In genomic region chr8:121084210-121084951, GRCm38 (mm10) we compare ENCODE assay signal across 8 mouse cellular contexts. TPM values are rescaled to one million over a fixed set of nuclear protein-coding genes. Genes with fewer than 3 reads are reported as not detected.
DNase-seq lines count a peak whose midpoint lies in the region; ATAC-seq and TF ChIP-seq lines count a peak whose summit lies in the region.

Foxf1 (plus strand) TSS chr8:121084386.

- H3K4me3 ChIP-seq in E14TG2a.4 (replicated peaks; ENCODE audit: low read length) = peak within 1 kb of the TSS; percentile 78
- peak within 1 kb of the TSS; percentile 30; the same call in 1 of the 2 replicates for H3K4me3 ChIP-seq in G1E (ENCODE audit: low read depth, low read length)
- H3K4me3 ChIP-seq in forebrain, postnatal 0 days (ENCODE audit: low read depth, low read length) = peak within 1 kb of the TSS; percentile 36
- peak within 1 kb of the TSS; percentile 57 for H3K4me3 ChIP-seq in limb, embryonic 12.5 days (replicated peaks)
- H3K4me3 ChIP-seq in midbrain, embryonic 14.5 days (replicated peaks; ENCODE audit: low read depth, low read length) = peak within 1 kb of the TSS; percentile 30

- no peak for DNase-seq in G1E (ENCODE audit: low spot score)
- no peak for DNase-seq in forebrain, postnatal 0 days
- peak; percentile 59 for DNase-seq in midbrain, embryonic 14.5 days
- no peak for DNase-seq in yolk sac, embryonic 10.5 days (ENCODE audit: low spot score)
- DNase-seq in right cerebral cortex, adult 2 months (ENCODE audit: low spot score in 2 of 2) = no peak
- no peak for DNase-seq in testis, postnatal 14 days (ENCODE audit: low spot score)

- no peak within 1 kb of the TSS for H3K27ac ChIP-seq in forebrain, postnatal 0 days (ENCODE audit: low read depth, low read length)
- no peak within 1 kb of the TSS for H3K27ac ChIP-seq in limb, embryonic 12.5 days
- no peak within 1 kb of the TSS for H3K27ac ChIP-seq in midbrain, embryonic 14.5 days (replicated peaks; ENCODE audit: low read depth, low read length)

- H3K36me3 ChIP-seq in E14TG2a.4 (ENCODE audit: insufficient read depth, low read length) = no peaks in the 10 kb centered on the region
- H3K36me3 ChIP-seq in G1E (replicated peaks) = no peaks in the 10 kb centered on the region
- H3K36me3 ChIP-seq in forebrain, postnatal 0 days (ENCODE audit: insufficient read depth) = no peaks in the 10 kb centered on the region
- H3K36me3 ChIP-seq in limb, embryonic 12.5 days = no peaks in the 10 kb centered on the region
- H3K36me3 ChIP-seq in midbrain, embryonic 14.5 days (ENCODE audit: control insufficient read depth, insufficient read depth, low read length) = no peaks in the 10 kb centered on the region

- H3K4me1 ChIP-seq in E14TG2a.4 (replicated peaks; ENCODE audit: low read depth, low read length) (peaks cover 45% of the 10 kb centered on the region), G1E (ENCODE audit: insufficient read depth, low read depth, low read length) (no peaks in the 10 kb centered on the region)
- H3K4me1 ChIP-seq in forebrain, postnatal 0 days (ENCODE audit: insufficient read depth) = no peaks in the 10 kb centered on the region
- H3K4me1 ChIP-seq in limb, embryonic 12.5 days (replicated peaks) = peaks cover 37% of the 10 kb centered on the region
- peaks cover 9% of the 10 kb centered on the region; the same call in 1 of the 2 replicates for H3K4me1 ChIP-seq in midbrain, embryonic 14.5 days (ENCODE audit: control insufficient read depth, insufficient read depth, low read length)

- under 1% methylated on average over 74 of the region's 83 CpGs for WGBS in forebrain, postnatal 0 days
- 0% methylated on average over 56 of the region's 83 CpGs for WGBS in limb, embryonic 12.5 days
- WGBS in midbrain, embryonic 14.5 days = under 1% methylated on average over 71 of the region's 83 CpGs

- ATAC-seq in G1E (ENCODE audit: extremely low read depth, insufficient number of reproducible peaks, low FRiP score, poor library complexity, severe bottlenecking) = no peak
- peak; percentile 14; the same call in 1 of the 2 replicates for ATAC-seq in forebrain, postnatal 0 days
- no peak for ATAC-seq in limb, embryonic 12.5 days (ENCODE audit: insufficient number of reproducible peaks, insufficient read depth, low FRiP score, low TSS enrichment, low read depth)
- ATAC-seq in midbrain, embryonic 14.5 days (ENCODE audit: low FRiP score, low TSS enrichment) = no peak

- TF ChIP-seq CTCF in E14TG2a.4 (conservative IDR thresholded peaks at IDR 0.05; ENCODE audit: low read length) (no peak), G1E (IDR thresholded peaks at IDR 0.05; ENCODE audit: low read depth, low read length) (no peak)
- no peak for TF ChIP-seq CTCF in forebrain, postnatal 0 days (IDR thresholded peaks at IDR 0.05; ENCODE audit: low read depth)

- H3K9me3 ChIP-seq in E14TG2a.4 (ENCODE audit: low read length) (no peaks in the 10 kb centered on the region), G1E (replicated peaks) (peaks cover 81% of the 10 kb centered on the region)
- no peaks in the 10 kb centered on the region for H3K9me3 ChIP-seq in forebrain, postnatal 0 days (ENCODE audit: low read length)
- no peaks in the 10 kb centered on the region for H3K9me3 ChIP-seq in limb, embryonic 12.5 days
- H3K9me3 ChIP-seq in midbrain, embryonic 14.5 days (ENCODE audit: control insufficient read depth, low read length) = no peaks in the 10 kb centered on the region

- peak within 1 kb of the TSS; percentile 67 for H3K4me2 ChIP-seq in forebrain, postnatal 0 days (ENCODE audit: low read depth)
- H3K4me2 ChIP-seq in limb, embryonic 12.5 days = peak within 1 kb of the TSS; percentile 99
- H3K4me2 ChIP-seq in midbrain, embryonic 14.5 days (ENCODE audit: low read length) = peak within 1 kb of the TSS; percentile 58

- peaks cover 94% of the 10 kb centered on the region for H3K27me3 ChIP-seq in E14TG2a.4 (ENCODE audit: insufficient read depth, low read length)
- H3K27me3 ChIP-seq in G1E (ENCODE audit: insufficient read depth, low read length) = peaks cover 11% of the 10 kb centered on the region; the same call in 1 of the 2 replicates
- H3K27me3 ChIP-seq in forebrain, postnatal 0 days (ENCODE audit: insufficient read depth, low read length) = peaks cover 88% of the 10 kb centered on the region
- peaks cover 99% of the 10 kb centered on the region for H3K27me3 ChIP-seq in limb, embryonic 12.5 days
- peaks cover 98% of the 10 kb centered on the region for H3K27me3 ChIP-seq in midbrain, embryonic 14.5 days (ENCODE audit: control insufficient read depth, insufficient read depth, low read length)

- H3K9ac ChIP-seq in forebrain, postnatal 0 days = no peak within 1 kb of the TSS
- peak within 1 kb of the TSS; percentile 58 for H3K9ac ChIP-seq in limb, embryonic 12.5 days (replicated peaks)
- H3K9ac ChIP-seq in midbrain, embryonic 14.5 days (replicated peaks; ENCODE audit: low read length) = no peak within 1 kb of the TSS

RNA-seq across cellular contexts. Expression of gene Foxf1, which starts in this region (rescaled TPM):
- total RNA-seq in G1E (2014; fragmentation: Nextera tagmentation) (not detected in 2 replicates), G1E (2017) (0.11 and 0.12 TPM in 2 replicates)
- polyA plus RNA-seq in G1E (2012) = not detected in 2 replicates
- total RNA-seq in forebrain, postnatal 0 days (2014; rRNA removed) = 1.3 and 2.3 TPM in 2 replicates
- 1.4 and 1.6 TPM in 2 replicates for polyA plus RNA-seq in forebrain, postnatal 0 days (2015; fragmentation: Nextera tagmentation; extraction: Ambion mirVana)
- polyA plus RNA-seq in limb, embryonic 12.5 days (2016; fragmentation: Nextera tagmentation; extraction: Ambion mirVana) = 0.33 and 1.4 TPM in 2 replicates
- 0.12 and 0.97 TPM in 2 replicates for polyA plus RNA-seq in midbrain, embryonic 14.5 days (2014; fragmentation: Nextera tagmentation; extraction: Ambion mirVana)

Comparison
In these comparisons a context has a peak if more than half of its experiments do, and no peak if none do; other contexts are left out.
1. Peak in DNase-seq, H3K4me3 ChIP-seq and H3K4me2 ChIP-seq in midbrain, embryonic 14.5 days; RNA of the gene not detected or under 1 TPM.